Mouse (Mus musculus) neural tube, embryonic 12.5 days (tissue): ENCODE data around the gene Fbxw7. TPM values are rescaled to one million over a fixed set of nuclear protein-coding genes. Genes with fewer than 3 reads are reported as not detected.

Experiments
- ATAC-seq: fragments of 200-750 bp; cut with Nextera tagmentation; 2 replicates; pipeline ENCODE4 v1.8.0; 2017; ENCODE audit warnings: low read depth, mild to moderate bottlenecking, moderate TSS enrichment, moderate library complexity; ENCODE audit not compliant: low FRiP score
- H3K27ac ChIP-seq: fragments of 300-500 bp; sonication (generic); 2 replicates; pipeline ENCODE4 v1.5.1; 2016
- H3K27me3 ChIP-seq: fragments of 300-500 bp; sonication (generic); replicated peaks from 2 replicates; pipeline ENCODE4 v1.6.1; 2016; ENCODE audit warnings: mild to moderate bottlenecking
- H3K36me3 ChIP-seq: fragments of 300-500 bp; sonication (generic); 2 replicates; pipeline ENCODE4 v1.6.1; 2016; ENCODE audit warnings: mild to moderate bottlenecking
- H3K4me1 ChIP-seq: fragments of 300-500 bp; sonication (generic); 2 replicates; pipeline ENCODE4 v1.6.1; 2016
- H3K4me2 ChIP-seq: fragments of 300-500 bp; sonication (generic); replicated peaks from 2 replicates; pipeline ENCODE4 v1.6.1; 2016; ENCODE audit warnings: mild to moderate bottlenecking
- H3K4me3 ChIP-seq: fragments of 300-500 bp; sonication (generic); 2 replicates; pipeline ENCODE4 v1.5.1; 2016
- H3K9ac ChIP-seq: fragments of 300-500 bp; sonication (generic); 2 replicates; pipeline ENCODE4 v1.6.1; 2016; ENCODE audit warnings: mild to moderate bottlenecking
- H3K9me3 ChIP-seq: fragments of 300-500 bp; sonication (generic); 2 replicates; pipeline ENCODE4 v1.6.1; 2016; ENCODE audit warnings: mild to moderate bottlenecking
- WGBS: fragments of 180-500 bp; shearing (Covaris S2); methylation state at CpG from one replicate; pipeline ENCODE4 v1.1.7; 2016; 5-methylcytosine and 5-hydroxymethylcytosine counted together
- polyA plus RNA-seq: library from polyadenylated mRNA; unstranded; fragments of >200 nt; fragmentation: Nextera tagmentation; extraction: Ambion mirVana; gene quantifications from 2 replicates; pipeline ENCODE4 v1.2.1, GENCODE M21; 2016

Fbxw7 gene
- polyA plus RNA-seq, 1 experiment from 2014 or later = 22.7 TPM

- peak overlapping the region; percentile 30; the same call in 1 of the 2 replicates for H3K4me2 ChIP-seq
- peak; percentile 92 for ATAC-seq
Measured at GRCm38 (mm10) chr3:84937360-84938355, 122.6 kb downstream of the Fbxw7 start.

GRCm38 (mm10) chr3:84944933-84945332 is 129.9 kb downstream of the Fbxw7 start:
- H3K27me3 ChIP-seq = no peaks in the 10 kb centered on the region
- no peak overlapping the region for H3K4me2 ChIP-seq
- 97% methylated on average over 3 of the region's 3 CpGs for WGBS
- no peak overlapping the region for H3K27ac ChIP-seq
- H3K36me3 ChIP-seq = no peaks in the 10 kb centered on the region
- ATAC-seq = no peak
- no peaks in the 10 kb centered on the region for H3K9me3 ChIP-seq
- no peaks in the 10 kb centered on the region for H3K4me1 ChIP-seq
- no peak overlapping the region for H3K4me3 ChIP-seq
- H3K9ac ChIP-seq = no peak overlapping the region

More at GRCm38 (mm10) chr3:84937360-84938355, 122.6 kb downstream of the Fbxw7 start:
- H3K27ac ChIP-seq = no peak overlapping the region
- H3K27me3 ChIP-seq = no peaks in the 10 kb centered on the region
- no peaks in the 10 kb centered on the region; the same call in 1 of the 2 replicates for H3K4me1 ChIP-seq
- no peaks in the 10 kb centered on the region for H3K9me3 ChIP-seq
- WGBS = 38% methylated on average over 12 of the region's 12 CpGs
- no peak overlapping the region for H3K9ac ChIP-seq
- H3K36me3 ChIP-seq = no peaks in the 10 kb centered on the region
- no peak overlapping the region for H3K4me3 ChIP-seq

GRCm38 (mm10) chr3:84946381-84946780 is 131.3 kb downstream of the Fbxw7 start:
- H3K27ac ChIP-seq = no peak overlapping the region
- H3K4me3 ChIP-seq = no peak overlapping the region
- no peaks in the 10 kb centered on the region for H3K4me1 ChIP-seq
- 83% methylated on average over 1 of the region's 1 CpGs for WGBS
- ATAC-seq = no peak
- no peaks in the 10 kb centered on the region for H3K27me3 ChIP-seq
- H3K36me3 ChIP-seq = no peaks in the 10 kb centered on the region
- no peak overlapping the region for H3K4me2 ChIP-seq
- no peak overlapping the region for H3K9ac ChIP-seq
- H3K9me3 ChIP-seq = no peaks in the 10 kb centered on the region

- H3K36me3 ChIP-seq = no peaks in the 10 kb centered on the region
- no peak overlapping the region for H3K27ac ChIP-seq
- WGBS = 87% methylated on average over 4 of the region's 4 CpGs
- H3K4me3 ChIP-seq = no peak overlapping the region
- H3K27me3 ChIP-seq = no peaks in the 10 kb centered on the region
- H3K4me2 ChIP-seq = no peak overlapping the region
- no peaks in the 10 kb centered on the region for H3K9me3 ChIP-seq
- no peak for ATAC-seq
- H3K9ac ChIP-seq = no peak overlapping the region
- peaks cover 5% of the 10 kb centered on the region for H3K4me1 ChIP-seq
Measured at GRCm38 (mm10) chr3:84949387-84949786, 134.3 kb downstream of the Fbxw7 start.

GRCm38 (mm10) chr3:84951698-84952097 is 136.6 kb downstream of the Fbxw7 start:
- Histone ChIP-seq H3K27ac (no peak overlapping the region), H3K4me1 (peaks cover 5% of the 10 kb centered on the region), H3K9me3 (no peaks in the 10 kb centered on the region), H3K4me2 (peak overlapping the region; percentile 68), H3K27me3 (no peaks in the 10 kb centered on the region), H3K9ac (no peak overlapping the region), H3K4me3 (peak overlapping the region; percentile 47), H3K36me3 (no peaks in the 10 kb centered on the region)
- WGBS = 35% methylated on average over 2 of the region's 2 CpGs
- peak; percentile 67; the same call in 1 of the 2 replicates for ATAC-seq

- Histone ChIP-seq H3K27me3 (no peaks in the 10 kb centered on the region), H3K36me3 (no peaks in the 10 kb centered on the region), H3K4me2 (peak overlapping the region; percentile 68), H3K9ac (peak overlapping the region; percentile 65), H3K27ac (peak overlapping the region; percentile 83), H3K4me3 (peak overlapping the region; percentile 47), H3K9me3 (no peaks in the 10 kb centered on the region), H3K4me1 (peaks cover 5% of the 10 kb centered on the region)
- ATAC-seq = peak; percentile 98
- WGBS = 9% methylated on average over 13 of the region's 13 CpGs
Measured at GRCm38 (mm10) chr3:84952135-84952534, 137.1 kb downstream of the Fbxw7 start.

GRCm38 (mm10) chr3:84952585-84953187 is 137.6 kb downstream of the Fbxw7 start:
- Histone ChIP-seq H3K27me3 (no peaks in the 10 kb centered on the region), H3K9me3 (no peaks in the 10 kb centered on the region), H3K36me3 (no peaks in the 10 kb centered on the region), H3K4me3 (peak overlapping the region; percentile 47), H3K4me1 (peaks cover 5% of the 10 kb centered on the region), H3K27ac (peak overlapping the region; percentile 83; the same call in 1 of the 2 replicates), H3K4me2 (peak overlapping the region; percentile 68), H3K9ac (peak overlapping the region; percentile 65)
- ATAC-seq = no peak; the same call in 1 of the 2 replicates
- WGBS = 73% methylated on average over 7 of the region's 7 CpGs

- no peak overlapping the region for H3K4me3 ChIP-seq
- no peak overlapping the region for H3K4me2 ChIP-seq
- peaks cover 5% of the 10 kb centered on the region for H3K4me1 ChIP-seq
- no peak overlapping the region for H3K9ac ChIP-seq
- ATAC-seq = no peak
- H3K9me3 ChIP-seq = no peaks in the 10 kb centered on the region
- 0 out of 2 replicates have a peak, but pooled peaks cover 2% of the 10 kb centered on the region for H3K36me3 ChIP-seq
- WGBS = 74% methylated on average over 8 of the region's 8 CpGs
- no peak overlapping the region for H3K27ac ChIP-seq
- H3K27me3 ChIP-seq = no peaks in the 10 kb centered on the region
Measured at GRCm38 (mm10) chr3:84955011-84955775, 140.1 kb downstream of the Fbxw7 start.

GRCm38 (mm10) chr3:84955857-84956256 is 140.8 kb downstream of the Fbxw7 start:
- H3K9me3 ChIP-seq = no peaks in the 10 kb centered on the region
- no peak overlapping the region for H3K4me2 ChIP-seq
- H3K9ac ChIP-seq = no peak overlapping the region
- no peaks in the 10 kb centered on the region for H3K27me3 ChIP-seq
- no peak overlapping the region for H3K4me3 ChIP-seq
- WGBS = 77% methylated on average over 4 of the region's 4 CpGs
- H3K27ac ChIP-seq = no peak overlapping the region
- H3K36me3 ChIP-seq = 0 out of 2 replicates have a peak, but pooled peaks cover 2% of the 10 kb centered on the region
- H3K4me1 ChIP-seq = peaks cover 5% of the 10 kb centered on the region
- ATAC-seq = no peak

GRCm38 (mm10) chr3:84965156-84965555 is 150.1 kb downstream of the Fbxw7 start:
- H3K9me3 ChIP-seq = no peaks in the 10 kb centered on the region
- WGBS = 93% methylated on average over 5 of the region's 5 CpGs
- no peak for ATAC-seq
- no peak overlapping the region for H3K4me3 ChIP-seq
- no peak overlapping the region for H3K27ac ChIP-seq
- no peak overlapping the region for H3K4me2 ChIP-seq
- no peaks in the 10 kb centered on the region for H3K27me3 ChIP-seq
- H3K9ac ChIP-seq = no peak overlapping the region
- no peaks in the 10 kb centered on the region for H3K4me1 ChIP-seq
- peaks cover 10% of the 10 kb centered on the region for H3K36me3 ChIP-seq

GRCm38 (mm10) chr3:84967364-84967763 is 152.3 kb downstream of the Fbxw7 start:
- Histone ChIP-seq H3K9ac (no peak overlapping the region), H3K36me3 (peaks cover 26% of the 10 kb centered on the region), H3K27ac (no peak overlapping the region), H3K27me3 (no peaks in the 10 kb centered on the region), H3K4me2 (no peak overlapping the region), H3K4me3 (no peak overlapping the region), H3K4me1 (no peaks in the 10 kb centered on the region), H3K9me3 (no peaks in the 10 kb centered on the region)
- no peak for ATAC-seq
- 96% methylated on average over 4 of the region's 4 CpGs for WGBS

- no peak overlapping the region for H3K9ac ChIP-seq
- no peak overlapping the region for H3K4me2 ChIP-seq
- no peak overlapping the region for H3K27ac ChIP-seq
- H3K4me3 ChIP-seq = no peak overlapping the region
- 90% methylated on average over 5 of the region's 5 CpGs for WGBS
- peaks cover 27% of the 10 kb centered on the region for H3K36me3 ChIP-seq
- no peaks in the 10 kb centered on the region for H3K9me3 ChIP-seq
- ATAC-seq = no peak
- no peaks in the 10 kb centered on the region for H3K4me1 ChIP-seq
- H3K27me3 ChIP-seq = no peaks in the 10 kb centered on the region
Measured at GRCm38 (mm10) chr3:84971561-84971960, 156.5 kb downstream of the Fbxw7 start.
